In the genomic region with DNA sequence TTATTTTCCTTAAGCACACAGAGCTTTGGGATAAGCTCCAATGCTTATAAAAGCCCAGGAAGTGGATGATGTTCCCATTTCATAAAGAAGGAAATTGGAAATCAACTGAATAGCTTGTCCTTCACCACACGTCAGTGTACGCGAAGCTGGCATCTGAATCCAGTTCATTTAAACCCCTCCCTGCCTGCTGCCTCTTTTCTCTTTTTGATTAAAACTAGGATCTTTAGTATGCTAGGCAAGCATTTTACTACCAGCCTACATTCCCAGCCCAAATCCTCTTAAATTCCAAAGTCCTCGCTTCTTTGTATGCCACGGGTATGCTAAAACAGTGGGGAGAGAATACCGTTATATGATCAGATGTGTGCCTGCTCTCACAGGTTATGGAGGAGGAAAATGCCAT, we compare ENCODE assay signal across 30 mouse cellular contexts. TPM values are rescaled to one million over a fixed set of nuclear protein-coding genes. Genes with fewer than 3 reads are reported as not detected.
A peak's percentile ranks its signal among the peaks of the same experiment; 100 is the strongest.
DNase-seq lines count a peak whose midpoint lies in the region; ATAC-seq and TF ChIP-seq lines count a peak whose summit lies in the region.
"Had no signal": no experiment of that assay in that cellular context is flagged by ENCODE, and none has a peak within 500 bp of the region (broad histone marks: within the 10 kb centered on the region; RNA-seq: fewer than 3 reads in every experiment).

No protein-coding gene starts in this region.

- H3K36me3 ChIP-seq in forebrain, embryonic 15.5 days: no peaks in the 10 kb centered on the region
- H3K36me3 ChIP-seq in forebrain, embryonic 11.5 days (ENCODE audit: control insufficient read depth, insufficient read depth, low read length): no peaks in the 10 kb centered on the region
- no peaks in the 10 kb centered on the region for H3K36me3 ChIP-seq in midbrain, embryonic 14.5 days (ENCODE audit: control insufficient read depth, insufficient read depth, low read length)
- H3K36me3 ChIP-seq: heart, embryonic 12.5 days; hindbrain, embryonic 13.5 days; kidney, embryonic 15.5 days; liver, embryonic 15.5 days; neural tube, embryonic 13.5 days had no signal

- H3K4me3 ChIP-seq in forebrain, embryonic 15.5 days: no peak overlapping the region
- H3K4me3 ChIP-seq in forebrain, embryonic 11.5 days (ENCODE audit: low read depth, low read length): no peak overlapping the region
- no peak overlapping the region for H3K4me3 ChIP-seq in layer of hippocampus, adult 2 months
- H3K4me3 ChIP-seq in midbrain, embryonic 14.5 days (replicated peaks; ENCODE audit: low read depth, low read length): no peak overlapping the region
- H3K4me3 ChIP-seq: embryonic facial prominence, embryonic 13.5 days; heart, embryonic 12.5 days; hindbrain, embryonic 13.5 days; kidney, embryonic 15.5 days; liver, embryonic 15.5 days; myocyte; neural tube, embryonic 13.5 days had no signal

- H3K4me1 ChIP-seq in forebrain, embryonic 15.5 days: no peaks in the 10 kb centered on the region; the same call in 1 of the 2 replicates
- H3K4me1 ChIP-seq in forebrain, embryonic 11.5 days (replicated peaks; ENCODE audit: control insufficient read depth, insufficient read depth, low read length): no peaks in the 10 kb centered on the region
- peaks cover 10% of the 10 kb centered on the region for H3K4me1 ChIP-seq in midbrain, embryonic 14.5 days (ENCODE audit: control insufficient read depth, insufficient read depth, low read length)
- H3K4me1 ChIP-seq: heart, embryonic 12.5 days; hindbrain, embryonic 13.5 days; liver, embryonic 15.5 days had no signal

- H3K27me3 ChIP-seq in forebrain, embryonic 15.5 days: no peaks in the 10 kb centered on the region
- H3K27me3 ChIP-seq in forebrain, embryonic 11.5 days (ENCODE audit: control insufficient read depth, insufficient read depth, low read length): no peaks in the 10 kb centered on the region
- H3K27me3 ChIP-seq in midbrain, embryonic 14.5 days (ENCODE audit: control insufficient read depth, insufficient read depth, low read length): no peaks in the 10 kb centered on the region
- H3K27me3 ChIP-seq: embryonic facial prominence, embryonic 13.5 days; heart, embryonic 12.5 days; hindbrain, embryonic 13.5 days; kidney, embryonic 15.5 days; liver, embryonic 15.5 days; neural tube, embryonic 13.5 days; Patski had no signal

- DNase-seq in forebrain, embryonic 11.5 days (ENCODE audit: low spot score): no peak
- DNase-seq in layer of hippocampus, adult 2 months (ENCODE audit: low spot score in 2 of 2): peak; percentile 36 to 51
- no peak for DNase-seq in layer of hippocampus, adult 11-12 months (ENCODE audit: low spot score)
- DNase-seq in brain, adult 2 months (ENCODE audit: low read depth, low spot score): peak; percentile 29
- peak; percentile 15 for DNase-seq in midbrain, embryonic 14.5 days
- DNase-seq in urinary bladder, postnatal 4 days (ENCODE audit: low spot score in 2 of 2): no peak
- no peak for DNase-seq in heart, adult 9 months (ENCODE audit: low spot score in 2 of 2)
- DNase-seq: adrenal gland, postnatal 14 days; cerebellum, adult 18-20 months; cerebellum, postnatal 10 days; gastrocnemius, postnatal 36 days; heart, adult 18-20 months; heart, postnatal 4 days; kidney, adult 11 months; kidney, postnatal 25 days; lung, embryonic 14.5 days; lung, postnatal 14 days; retina, postnatal 1 day; right cerebral cortex, postnatal 14 days; thymus, postnatal 4 days had no signal

- 60% methylated on average over 6 of the region's 6 CpGs for WGBS in forebrain, embryonic 15.5 days
- WGBS in forebrain, embryonic 11.5 days: 84% methylated on average over 6 of the region's 6 CpGs
- WGBS in midbrain, embryonic 14.5 days: 58% methylated on average over 6 of the region's 6 CpGs

- ATAC-seq in forebrain, embryonic 15.5 days (replicated peaks): no peak
- no peak for ATAC-seq in forebrain, embryonic 11.5 days (replicated peaks; ENCODE audit: low FRiP score)
- ATAC-seq in midbrain, embryonic 14.5 days (ENCODE audit: low FRiP score, low TSS enrichment): no peak
- ATAC-seq: inflammation-experienced regulatory T-cells, adult 6 months; Patski had no signal

- no peak overlapping the region for H3K4me2 ChIP-seq in forebrain, embryonic 15.5 days (replicated peaks)
- no peak overlapping the region for H3K4me2 ChIP-seq in forebrain, embryonic 11.5 days (ENCODE audit: low read depth, low read length, severe bottlenecking)
- no peak overlapping the region for H3K4me2 ChIP-seq in midbrain, embryonic 14.5 days (ENCODE audit: low read length)
- H3K4me2 ChIP-seq: embryonic facial prominence, embryonic 13.5 days; heart, embryonic 12.5 days; hindbrain, embryonic 13.5 days; kidney, embryonic 15.5 days; liver, embryonic 15.5 days; lung, embryonic 14.5 days; neural tube, embryonic 13.5 days had no signal

- no peak overlapping the region for H3K9ac ChIP-seq in forebrain, embryonic 15.5 days (replicated peaks)
- H3K9ac ChIP-seq in forebrain, embryonic 11.5 days (ENCODE audit: low read length): no peak overlapping the region
- H3K9ac ChIP-seq in midbrain, embryonic 14.5 days (replicated peaks; ENCODE audit: low read length): no peak overlapping the region
- H3K9ac ChIP-seq: embryonic facial prominence, embryonic 13.5 days; heart, embryonic 12.5 days; hindbrain, embryonic 13.5 days; kidney, embryonic 15.5 days; liver, embryonic 15.5 days; lung, embryonic 14.5 days; neural tube, embryonic 13.5 days had no signal

- 0 out of 2 replicates have a peak overlapping the region, but pooled peaks have one; percentile 14 for H3K27ac ChIP-seq in forebrain, embryonic 15.5 days (replicated peaks)
- no peak overlapping the region for H3K27ac ChIP-seq in forebrain, embryonic 11.5 days (ENCODE audit: low read depth, low read length)
- peak overlapping the region; percentile 80 for H3K27ac ChIP-seq in layer of hippocampus, adult 2 months
- H3K27ac ChIP-seq in midbrain, embryonic 14.5 days (replicated peaks; ENCODE audit: low read depth, low read length): peak overlapping the region; percentile 52; the same call in 1 of the 2 replicates
- H3K27ac ChIP-seq: embryonic facial prominence, embryonic 13.5 days; hindbrain, embryonic 13.5 days; kidney, embryonic 15.5 days; liver, embryonic 15.5 days; neural tube, embryonic 13.5 days had no signal

- TF ChIP-seq CTCF in layer of hippocampus, adult 2 months (conservative IDR thresholded peaks at IDR 0.05): no peak

- no peaks in the 10 kb centered on the region for H3K9me3 ChIP-seq in forebrain, embryonic 15.5 days
- no peaks in the 10 kb centered on the region for H3K9me3 ChIP-seq in forebrain, embryonic 11.5 days (ENCODE audit: control insufficient read depth, low read length)
- no peaks in the 10 kb centered on the region for H3K9me3 ChIP-seq in midbrain, embryonic 14.5 days (ENCODE audit: control insufficient read depth, low read length)
- H3K9me3 ChIP-seq: embryonic facial prominence, embryonic 13.5 days; heart, embryonic 12.5 days; hindbrain, embryonic 13.5 days; kidney, embryonic 15.5 days; liver, embryonic 15.5 days; neural tube, embryonic 13.5 days had no signal

RNA-seq across cellular contexts. Expression of gene Map2k6, which starts 17.8 kb away (rescaled TPM):
- 52.9 and 53.8 TPM in 2 replicates for polyA plus RNA-seq in forebrain, embryonic 15.5 days (2015; fragmentation: Nextera tagmentation; extraction: Ambion mirVana)
- 39.1 and 42.2 TPM in 2 replicates for polyA plus RNA-seq in forebrain, embryonic 11.5 days (2014; fragmentation: Nextera tagmentation; extraction: Ambion mirVana)
- total RNA-seq in layer of hippocampus, adult 2 months (2021): 10 to 100 TPM; 32.3 to 33.3 TPM
- 19.3 and 26.2 TPM in 2 replicates for polyA plus RNA-seq in midbrain, embryonic 14.5 days (2014; fragmentation: Nextera tagmentation; extraction: Ambion mirVana)

Comparison
In these comparisons a context has a peak if more than half of its experiments do, and no peak if none do; other contexts are left out.
1. DNase-seq: peak in layer of hippocampus, adult 2 months (2 of 2), brain, adult 2 months (single experiment) and midbrain, embryonic 14.5 days (single experiment); none in forebrain, embryonic 11.5 days (single experiment), layer of hippocampus, adult 11-12 months (single experiment), urinary bladder, postnatal 4 days (0 of 2) and heart, adult 9 months (0 of 2).